Mouse (Mus musculus) cerebellum, postnatal 10 days (tissue): ENCODE data around the gene Thrb.

Experiments
- DNase-seq, 2 experiments: peaks; one replicate each; pipeline ENCODE4 v3.0.0; 2021; ENCODE audit warnings: mixed read lengths in 2 of 2

The Thrb gene

DNA sequence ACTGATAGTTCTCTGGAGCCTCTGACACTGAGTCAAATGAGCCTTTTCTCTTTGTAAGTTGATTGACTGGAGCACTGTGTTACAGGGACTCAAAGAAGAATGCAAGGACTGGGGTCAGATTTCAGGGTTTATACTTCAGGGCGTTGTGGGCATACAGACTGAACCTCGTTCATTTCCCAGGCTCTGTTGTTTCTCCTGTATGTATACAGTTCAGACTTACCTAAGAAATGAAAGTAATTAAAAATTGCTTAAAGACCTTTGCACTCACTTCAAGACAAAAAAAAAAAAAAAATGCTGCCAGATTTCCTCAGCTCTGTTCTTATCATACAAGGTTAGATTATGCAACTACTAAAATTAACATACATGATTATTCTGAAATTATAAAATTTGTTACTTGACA is 126.2 kb downstream of the Thrb start:
- DNase-seq, result no peak

DNA sequence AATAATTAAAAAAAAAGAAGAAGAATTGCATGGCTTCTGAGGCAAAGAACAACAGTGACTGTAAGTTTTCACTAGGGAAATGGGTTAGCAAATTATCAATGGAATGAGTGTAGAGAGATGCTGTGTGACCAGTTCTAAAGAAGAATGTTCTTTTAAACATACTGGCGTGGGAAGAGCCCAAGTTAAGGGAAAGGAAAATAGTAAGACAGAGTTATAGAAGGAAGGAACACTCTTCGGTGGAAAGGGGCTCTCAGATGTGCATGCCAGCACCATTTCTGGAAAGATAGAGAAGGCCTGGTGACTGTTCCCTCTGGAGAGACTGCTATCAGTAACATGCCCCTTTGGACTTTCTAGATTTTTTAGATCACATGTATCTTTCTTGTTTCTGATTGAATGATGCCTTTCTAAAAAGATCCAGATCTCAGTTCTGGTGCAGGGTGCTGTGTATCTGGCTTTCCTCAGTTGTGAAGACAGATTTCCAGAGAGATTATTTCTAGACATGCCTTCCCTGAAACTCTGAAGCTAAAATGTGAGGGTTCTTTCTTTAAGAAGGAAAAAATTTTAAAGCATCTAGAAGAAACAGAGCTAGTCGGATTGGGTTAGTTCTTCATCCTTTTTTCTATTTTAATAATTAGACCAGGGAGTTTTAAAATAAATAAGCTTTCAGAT is 144.0 kb downstream of the Thrb start:
- DNase-seq, result no peak

DNA sequence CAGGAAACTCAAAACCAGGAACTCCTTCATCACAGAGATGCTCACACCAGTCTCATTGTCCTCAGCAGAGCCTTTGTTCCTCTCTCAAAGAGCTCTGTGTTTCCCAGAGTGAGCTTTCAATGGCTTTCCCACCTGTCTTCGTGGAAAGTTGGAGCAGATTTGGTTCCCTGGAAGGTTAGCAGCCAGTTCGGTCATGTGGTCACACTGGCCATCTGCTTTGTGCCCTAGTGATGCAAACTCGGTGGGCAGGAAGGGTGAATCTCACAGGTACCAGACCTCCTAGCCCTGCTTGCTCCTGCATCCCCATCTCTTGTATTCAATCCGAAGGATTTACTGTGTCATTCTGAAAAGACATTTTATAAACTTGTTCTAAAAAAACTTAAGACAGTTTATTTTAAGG is 151.0 kb downstream of the Thrb start:
- DNase-seq, result peak; percentile 67 to 73

DNA sequence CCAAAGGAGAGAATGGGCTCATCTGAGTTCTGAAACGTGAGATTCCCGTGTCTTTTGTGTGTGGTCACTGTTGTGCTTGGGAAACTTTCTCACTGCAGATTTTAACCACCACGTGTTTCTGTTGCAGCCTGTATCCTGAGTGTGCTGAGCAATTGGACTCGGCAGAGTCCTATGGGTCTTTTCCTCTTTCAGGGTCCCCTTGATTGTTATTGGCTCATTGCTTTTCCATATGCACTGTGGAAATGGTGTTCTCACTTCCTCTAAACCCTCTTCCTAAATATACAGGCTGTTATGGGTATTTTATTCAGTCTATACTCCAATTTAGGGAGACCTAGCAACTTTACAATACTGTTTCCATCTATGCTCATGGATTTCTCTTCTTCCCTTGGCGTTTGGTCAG is 152.4 kb downstream of the Thrb start:
- no peak for DNase-seq

DNA sequence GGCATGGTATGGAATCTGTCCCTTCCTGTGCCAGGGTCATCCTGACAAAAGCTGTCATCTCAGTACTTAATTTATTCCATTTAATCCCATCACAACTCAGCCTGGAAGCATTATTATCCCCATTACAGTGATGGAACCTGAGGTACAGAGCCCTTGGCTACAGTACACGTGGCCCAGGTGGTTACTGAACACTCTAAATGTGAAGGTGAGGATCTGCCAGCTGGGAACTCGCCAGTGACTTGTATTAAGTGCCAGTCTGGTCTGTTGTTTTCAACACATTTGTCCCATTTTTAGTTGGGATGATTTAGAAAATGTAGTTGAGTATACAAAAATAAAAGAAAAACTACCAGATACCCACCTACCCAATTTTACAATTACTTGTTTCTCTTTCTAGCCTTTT is 155.0 kb downstream of the Thrb start:
- DNase-seq, result peak; percentile 88 to 90

DNA sequence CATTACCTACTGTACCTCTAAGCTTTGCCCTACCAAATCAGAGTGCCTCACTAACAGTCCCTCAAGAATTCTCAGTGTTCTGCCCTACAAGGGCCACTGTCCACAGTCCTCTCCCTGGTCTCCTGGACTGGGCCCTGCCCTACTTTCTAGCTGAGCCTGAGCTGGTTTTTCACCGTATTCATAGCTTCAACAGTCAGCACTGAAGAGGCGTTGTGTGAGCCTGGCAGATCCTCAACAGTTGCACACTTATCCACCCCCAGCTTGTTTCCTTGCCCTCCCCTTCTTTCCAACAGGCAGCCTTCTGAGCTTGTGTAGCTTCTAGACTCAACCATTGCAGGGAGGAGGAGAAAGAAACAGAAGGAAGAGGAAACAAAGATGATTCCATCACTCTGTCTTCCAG is 158.0 kb downstream of the Thrb start:
- no peak for DNase-seq

DNA sequence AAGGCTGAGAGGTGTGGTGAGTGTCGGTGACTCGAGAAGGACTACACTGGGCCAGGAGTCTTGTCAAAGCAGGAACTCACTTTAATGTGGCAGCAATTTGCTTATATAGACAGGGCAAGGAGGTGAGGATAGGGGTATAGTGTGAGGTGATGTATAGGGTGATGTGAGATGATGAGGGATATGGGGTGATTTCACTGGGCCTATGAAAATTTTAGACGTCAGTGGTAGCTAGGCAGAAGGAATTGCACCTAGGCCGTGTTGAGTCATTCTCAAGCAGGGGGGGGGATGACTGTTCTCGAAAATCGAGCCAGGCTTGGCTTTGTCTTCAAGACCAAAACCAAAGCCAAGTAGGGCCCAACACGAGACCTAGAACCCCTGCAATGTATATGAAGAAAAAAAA is 162.7 kb downstream of the Thrb start:
- DNase-seq, result no peak

DNA sequence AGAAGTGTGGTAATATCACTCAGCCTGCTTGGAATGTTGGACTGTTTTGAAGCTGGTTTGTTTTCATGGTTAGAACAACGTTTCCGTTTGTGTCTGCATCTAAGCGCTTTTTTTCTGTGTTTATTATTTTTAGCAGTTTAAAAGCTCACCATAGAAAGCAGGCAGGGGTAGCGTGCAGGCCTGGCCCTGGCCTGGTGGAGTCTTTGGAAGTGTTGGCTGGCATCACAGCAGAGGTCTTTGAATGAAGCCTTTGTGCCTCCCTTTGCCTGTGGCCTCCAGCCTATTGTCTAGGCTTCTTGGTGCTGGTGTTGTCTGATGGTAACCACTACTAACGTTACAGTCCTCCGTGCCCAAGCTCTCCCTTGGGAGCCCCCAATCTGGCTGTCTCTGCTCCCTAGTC is 167.3 kb downstream of the Thrb start:
- DNase-seq, result peak in 1 of 2 experiments; percentile 22

DNA sequence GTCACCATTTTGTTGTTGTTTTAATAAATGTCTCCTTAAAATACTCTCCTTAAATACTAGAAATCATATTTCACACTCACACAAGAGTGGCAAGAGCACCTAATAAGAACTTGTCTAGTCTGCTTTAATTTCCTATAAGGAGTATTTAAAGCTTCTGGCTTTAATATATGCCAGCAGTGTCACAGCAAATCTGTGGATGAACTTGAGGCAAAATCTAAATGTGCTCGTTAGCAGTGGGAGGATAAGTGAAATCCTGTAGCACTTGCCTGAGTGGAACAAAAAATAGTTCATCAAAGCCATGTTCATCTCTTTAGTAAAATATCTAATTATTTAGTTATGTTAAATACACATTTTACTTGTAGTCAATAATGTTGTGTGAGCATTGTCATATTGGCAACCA is 175.7 kb downstream of the Thrb start:
- no peak for DNase-seq

DNA sequence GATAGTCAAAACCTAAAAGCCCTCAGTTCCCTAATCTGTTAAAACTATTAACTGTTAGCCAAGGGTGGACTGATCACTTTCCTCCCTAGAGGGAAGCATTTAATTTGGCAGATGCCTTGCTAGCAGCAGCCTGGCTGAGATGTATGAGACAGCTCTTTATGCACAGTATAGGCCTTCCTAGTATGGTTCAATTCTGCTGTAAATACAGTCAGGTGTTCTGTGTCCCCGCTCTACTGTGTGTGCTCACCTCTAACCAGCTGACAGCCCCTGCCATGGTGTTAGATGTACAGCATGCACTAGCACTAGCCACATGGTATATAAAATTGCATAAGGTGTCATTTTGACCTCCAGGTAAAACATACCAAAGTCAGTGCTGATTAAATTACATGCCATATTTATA is 176.7 kb downstream of the Thrb start:
- no peak for DNase-seq

DNA sequence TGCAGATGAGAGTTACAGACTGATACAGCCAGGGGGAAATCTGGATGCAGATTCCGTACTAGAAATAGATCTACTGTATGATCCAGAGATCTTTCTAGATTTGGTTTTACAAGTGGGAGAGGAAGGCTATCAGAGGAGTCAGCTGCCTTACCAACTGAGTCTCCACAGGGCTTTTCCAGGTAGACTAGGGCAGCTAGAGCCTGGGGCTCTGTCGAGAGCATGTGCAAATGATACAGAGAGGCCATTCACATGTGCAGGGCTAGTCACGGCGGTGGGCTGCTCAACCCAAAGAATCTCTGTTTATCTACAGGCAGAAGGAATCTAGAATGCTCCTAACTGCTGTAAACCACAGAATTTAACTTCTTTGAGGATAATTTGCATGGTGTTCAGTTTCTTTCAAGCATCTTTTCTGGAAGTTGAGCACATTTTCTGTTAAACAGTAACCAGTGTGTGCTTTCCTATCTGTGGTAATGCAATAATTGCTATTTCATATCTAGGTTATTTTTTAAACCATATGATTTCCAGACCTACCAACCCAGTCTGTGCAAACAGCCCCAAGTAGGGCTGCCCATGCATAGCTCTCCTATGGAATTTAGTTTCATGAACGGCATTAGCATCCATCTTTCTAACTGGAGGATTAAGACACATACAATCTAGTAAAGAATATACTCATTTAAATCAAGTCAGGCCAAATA is 185.1 kb downstream of the Thrb start:
- no peak for DNase-seq

DNA sequence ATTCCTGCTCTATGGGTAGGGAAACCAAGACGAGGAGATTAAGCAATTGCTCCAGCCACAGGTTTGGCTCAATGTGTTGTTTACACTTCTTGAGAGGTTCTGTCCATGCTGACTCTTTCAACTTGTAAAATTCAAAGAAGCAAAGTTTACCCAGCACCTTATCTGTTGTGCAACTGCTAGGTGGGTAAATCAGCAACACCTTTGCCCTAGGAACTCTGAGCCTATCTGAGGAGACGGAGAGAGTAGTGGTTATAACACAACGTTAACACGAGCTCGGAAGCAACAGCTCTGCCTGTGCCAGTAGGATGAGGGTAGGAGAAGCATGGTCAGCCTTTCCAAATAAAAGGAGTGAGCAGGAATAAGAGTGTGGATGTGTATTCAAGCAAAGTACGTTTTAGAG is 185.8 kb downstream of the Thrb start:
- no peak for DNase-seq

DNA sequence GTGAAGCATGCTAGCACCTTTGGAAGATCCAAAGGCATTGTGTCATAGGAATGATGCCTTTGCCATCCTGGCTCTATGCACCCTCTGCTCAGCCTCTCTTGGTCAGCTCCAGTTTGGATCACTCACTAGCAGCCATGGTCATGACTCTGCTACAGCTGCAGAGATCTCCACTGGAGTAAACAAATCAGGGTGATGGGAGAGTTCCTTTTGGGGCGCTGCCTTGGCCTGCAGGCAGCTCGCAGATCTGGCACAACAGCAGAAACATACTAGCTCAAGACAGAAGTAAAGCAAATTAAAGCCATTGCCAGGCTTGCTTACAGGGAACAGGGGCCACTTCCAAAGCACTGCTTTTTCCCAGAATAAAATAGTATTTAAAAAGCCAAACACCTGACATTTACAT is 186.6 kb downstream of the Thrb start:
- DNase-seq, result no peak

DNA sequence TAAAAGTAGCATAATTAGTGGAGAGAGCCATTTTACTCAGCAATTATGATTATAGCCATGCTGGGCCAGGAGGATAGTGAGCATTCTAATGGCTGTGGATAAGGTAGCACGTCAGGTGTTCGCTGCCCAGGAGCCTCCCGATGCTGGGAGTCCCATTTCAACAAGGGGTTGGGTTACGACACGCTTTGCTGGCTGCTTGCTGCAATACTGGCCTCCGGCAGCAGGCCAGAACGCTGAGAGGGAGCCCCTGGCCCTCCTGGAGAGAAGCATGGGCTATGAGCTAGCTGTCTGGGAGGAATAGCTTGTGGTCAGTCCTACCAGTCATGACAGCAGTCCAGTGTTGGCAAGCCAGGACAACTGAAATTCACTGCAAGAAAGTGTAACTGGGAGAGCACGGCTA is 187.2 kb downstream of the Thrb start:
- peak; percentile 19 to 27 for DNase-seq

DNA sequence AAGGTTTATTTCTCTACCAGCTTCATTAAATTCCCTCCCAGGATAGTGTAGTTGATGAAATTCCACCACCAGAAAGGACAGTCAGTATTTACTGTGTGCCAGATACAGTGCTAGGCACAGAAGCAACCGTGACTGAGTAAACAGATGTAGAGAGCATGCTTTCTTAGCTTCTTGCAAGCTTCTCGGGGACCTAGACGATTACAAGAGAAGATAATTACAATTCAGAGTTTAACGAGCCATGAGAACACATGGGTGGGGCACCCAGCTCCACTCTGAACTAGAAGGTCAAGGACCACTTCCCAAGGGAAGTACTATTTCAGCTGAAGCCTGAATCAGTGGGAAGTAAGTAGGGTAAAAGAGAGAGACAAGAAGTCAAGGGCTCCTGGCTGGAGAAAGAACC is 190.3 kb downstream of the Thrb start:
- DNase-seq, result no peak

DNA sequence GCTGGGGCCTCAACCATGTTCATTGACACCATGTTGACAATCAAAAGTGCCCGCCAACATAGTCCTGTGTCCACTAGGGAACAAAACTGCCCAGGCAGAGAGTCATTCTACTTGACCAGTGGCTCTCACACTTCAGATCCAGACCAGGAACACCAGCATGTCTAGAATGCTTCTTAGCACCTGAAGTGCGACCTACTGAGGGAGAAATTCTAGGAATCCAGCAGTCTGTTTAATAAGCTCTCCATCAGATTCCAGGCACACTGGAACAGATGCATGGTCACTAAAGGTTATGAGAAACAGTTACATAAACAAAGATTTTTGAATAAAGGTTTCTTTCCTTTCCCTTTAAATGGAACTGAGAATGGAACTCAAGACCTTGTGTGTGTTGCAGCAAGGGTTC is 192.2 kb downstream of the Thrb start:
- DNase-seq, result no peak

DNA sequence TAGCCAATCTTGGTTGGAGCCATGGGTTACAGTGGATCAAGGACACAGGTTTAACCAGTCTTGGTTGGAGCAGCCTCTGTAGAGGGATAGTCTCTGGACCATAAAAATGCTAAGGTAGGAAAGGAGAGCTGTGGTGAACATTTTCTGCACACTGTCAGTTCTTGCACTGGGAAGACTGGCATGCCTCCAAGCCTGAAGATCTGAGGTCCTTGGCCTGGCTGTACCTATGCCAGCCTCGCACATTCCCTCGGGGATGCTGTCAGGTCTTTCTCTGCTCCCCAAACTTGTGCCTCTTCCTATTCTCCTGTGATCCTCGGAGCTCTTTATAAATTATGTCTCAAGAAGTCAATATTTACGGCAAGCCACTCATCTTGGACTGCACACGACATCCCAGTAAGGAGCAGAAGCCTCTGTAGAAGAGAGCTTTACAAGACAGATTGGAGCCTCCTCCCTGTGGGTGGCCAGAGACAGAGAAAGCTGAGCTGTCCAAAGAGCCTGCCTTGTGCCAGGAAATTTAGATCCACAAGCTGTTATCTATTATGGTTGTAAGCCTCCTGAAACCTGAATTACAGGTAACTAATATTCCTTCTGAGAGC is 199.8 kb downstream of the Thrb start:
- peak; percentile 86 to 91 for DNase-seq

DNA sequence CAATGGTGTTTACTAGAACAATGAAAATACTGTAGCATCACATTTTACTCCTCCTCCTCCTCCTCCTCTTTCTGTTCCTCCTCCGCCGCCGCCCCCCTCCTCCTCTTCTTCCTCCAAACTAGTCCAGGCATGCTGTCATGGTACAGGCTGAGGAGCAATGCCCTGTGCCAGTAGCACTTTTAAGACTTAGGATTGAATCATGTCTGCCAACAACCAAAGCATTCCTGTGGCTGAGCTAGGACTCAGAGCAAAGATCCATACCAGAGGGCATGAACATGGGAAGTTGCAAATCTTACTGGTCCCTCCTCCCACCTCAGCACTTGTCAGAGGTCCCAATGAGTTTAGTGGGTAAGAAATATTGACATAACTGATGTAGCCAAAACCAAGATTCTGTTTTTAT is 202.6 kb downstream of the Thrb start:
- DNase-seq, result no peak

DNA sequence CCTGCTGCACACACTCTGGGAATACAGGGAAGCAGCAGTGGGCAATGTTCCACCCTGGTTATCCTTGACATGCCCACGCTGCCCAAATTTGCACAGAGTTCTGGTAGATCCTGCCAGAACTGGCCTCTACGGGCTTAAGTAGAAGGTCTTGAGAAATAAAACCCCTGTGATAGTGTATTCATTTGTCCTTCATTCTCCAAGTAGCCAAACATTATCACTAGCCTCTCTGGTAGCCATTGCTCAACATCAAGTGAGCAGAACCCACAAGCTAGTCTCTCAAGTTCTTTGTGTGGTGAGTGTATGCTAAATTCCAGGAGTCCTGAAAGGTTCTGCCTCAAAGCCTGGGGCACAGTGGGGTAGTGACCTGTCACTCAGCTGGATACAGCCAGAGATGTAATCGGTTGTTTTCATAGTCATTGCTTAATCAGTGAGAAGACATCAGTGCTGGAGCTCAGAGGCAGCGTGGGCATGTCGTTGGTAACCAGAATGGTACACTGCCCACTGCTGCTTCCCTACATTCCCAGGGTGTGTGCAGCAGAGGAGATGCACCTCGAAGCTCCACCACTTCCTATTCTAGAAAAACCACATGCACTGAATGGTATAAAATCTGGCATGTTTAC is 203.8 kb downstream of the Thrb start:
- DNase-seq, result no peak

DNA sequence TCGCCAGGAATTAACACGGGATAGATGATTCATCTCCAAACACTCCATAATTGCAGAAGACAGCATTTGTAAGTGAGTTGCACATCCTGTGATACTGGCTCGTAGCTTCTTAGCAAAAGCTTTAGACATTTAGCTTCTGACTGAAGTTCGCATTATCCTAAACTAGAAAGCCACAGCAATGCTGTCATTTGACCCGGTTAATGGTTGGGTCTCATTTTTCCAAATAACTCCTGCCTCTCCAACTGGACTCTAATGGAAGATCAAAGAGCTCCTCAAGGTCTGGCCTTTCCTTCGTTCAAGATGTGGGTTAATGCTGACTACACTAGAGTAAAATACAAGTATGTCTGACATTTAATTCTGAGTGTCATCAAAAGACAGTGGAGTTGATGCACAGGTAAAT is 208.3 kb downstream of the Thrb start:
- no peak for DNase-seq

DNA sequence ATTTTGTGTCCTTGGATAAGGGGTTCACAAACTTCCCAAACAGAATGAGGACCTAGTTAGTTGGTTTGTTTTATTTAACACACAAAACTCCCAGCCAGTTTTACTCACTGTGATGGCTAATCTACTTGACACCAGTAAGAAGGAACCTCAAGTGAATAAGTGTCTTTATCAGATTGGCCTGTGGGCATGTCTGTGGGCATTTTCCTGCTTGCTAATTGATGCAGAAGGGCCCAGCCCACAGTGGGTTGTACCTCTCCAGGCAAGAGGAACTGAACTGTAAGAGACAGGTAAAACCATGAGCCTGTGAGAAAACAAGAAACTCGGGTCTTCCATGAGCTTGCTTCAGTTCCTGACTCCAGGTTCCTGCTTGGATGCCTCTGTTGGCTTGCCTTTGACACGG is 215.9 kb downstream of the Thrb start:
- DNase-seq, result no peak

DNA sequence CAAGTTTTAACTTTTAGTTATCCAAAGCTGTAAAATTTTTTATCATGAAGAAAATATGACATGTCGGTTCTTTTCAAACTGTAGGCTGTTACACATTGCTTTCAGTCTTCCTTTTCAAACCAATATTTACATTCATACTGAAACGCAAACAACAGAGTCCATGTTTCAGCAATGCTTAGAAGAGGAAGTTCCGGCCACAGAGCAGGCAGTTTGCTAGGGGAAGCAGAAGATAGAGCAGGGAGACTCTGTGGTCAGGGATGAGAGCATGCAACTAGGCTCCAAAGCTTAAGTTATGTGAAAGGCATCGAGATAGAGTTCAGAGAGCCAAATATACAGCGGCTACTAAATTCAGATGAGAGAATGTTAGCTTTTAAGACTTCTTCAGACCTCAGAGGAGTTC is 219.4 kb downstream of the Thrb start:
- no peak for DNase-seq

DNA sequence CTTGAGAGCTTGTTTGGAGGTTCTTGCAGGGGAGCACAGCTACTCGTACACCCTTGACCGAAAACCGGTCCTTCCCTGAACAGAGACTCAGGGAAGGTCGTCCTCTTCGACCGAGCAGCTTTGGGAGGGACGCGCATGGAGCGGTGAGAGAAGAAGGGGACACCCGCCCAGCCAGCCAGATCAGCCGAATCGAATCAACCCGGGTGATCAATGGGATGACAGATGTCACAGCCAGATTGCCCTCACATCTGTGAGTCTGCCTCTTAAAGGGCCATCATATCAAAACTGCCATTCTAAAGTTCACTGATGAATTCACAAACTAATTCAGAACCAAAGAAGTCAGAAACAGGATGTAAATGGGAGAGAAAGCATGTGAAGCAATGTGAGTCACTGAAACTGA is 224.8 kb downstream of the Thrb start:
- DNase-seq, result no peak

DNA sequence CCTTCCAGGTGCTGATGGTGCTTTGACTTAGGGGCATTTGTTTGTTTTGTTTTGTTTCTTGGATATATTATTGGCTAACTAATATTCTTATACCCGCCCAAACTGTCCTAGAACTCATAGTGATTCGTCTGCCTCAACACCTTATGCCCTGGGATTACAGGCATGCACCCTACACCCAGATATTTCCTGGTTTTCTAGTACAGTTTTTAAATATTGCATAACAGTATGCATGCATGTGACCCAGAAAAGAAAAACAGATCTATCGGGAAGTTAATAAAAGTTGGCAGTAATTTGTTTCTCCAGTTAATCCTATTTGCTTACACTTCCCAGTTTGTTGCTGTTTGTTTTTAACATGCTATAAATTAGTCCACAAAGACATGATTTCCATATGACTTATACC is 225.3 kb downstream of the Thrb start:
- DNase-seq, result no peak
